In the genomic region with DNA sequence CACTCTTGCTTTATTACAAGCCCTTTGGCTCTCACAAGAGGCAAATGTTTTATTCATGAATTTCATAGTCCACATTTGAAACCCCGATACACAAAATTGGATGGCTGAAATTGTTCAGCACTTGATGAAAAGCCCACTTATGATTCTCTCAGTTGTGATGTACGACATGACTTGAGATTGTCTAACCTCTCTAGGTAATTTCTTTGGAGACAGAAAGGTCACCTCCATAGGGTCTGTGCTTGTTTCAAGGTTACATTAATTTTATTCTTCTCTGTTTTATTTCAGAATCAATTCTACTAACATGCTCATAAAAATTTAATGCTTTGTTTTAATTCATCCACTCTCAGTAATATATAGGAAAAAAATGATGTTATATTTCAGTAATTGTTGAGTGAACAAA, we compare ENCODE assay signal across 12 mouse cellular contexts.
DNase-seq lines count a peak whose midpoint lies in the region; ATAC-seq lines count a peak whose summit lies in the region.
"Had no signal": no experiment of that assay in that cellular context is flagged by ENCODE, and none has a peak within 500 bp of the region (broad histone marks: within the 10 kb centered on the region; RNA-seq: fewer than 3 reads in every experiment).

No protein-coding gene starts in this region.

- H3K4me1 ChIP-seq in hindbrain, embryonic 12.5 days = 0 out of 2 replicates have a peak, but pooled peaks cover 2% of the 10 kb centered on the region
- H3K4me1 ChIP-seq in hindbrain, embryonic 10.5 days (replicated peaks) = no peaks in the 10 kb centered on the region
- peaks cover 14% of the 10 kb centered on the region; the same call in 1 of the 2 replicates for H3K4me1 ChIP-seq in midbrain, embryonic 13.5 days (replicated peaks)
- H3K4me1 ChIP-seq in midbrain, embryonic 15.5 days = 0 out of 2 replicates have a peak, but pooled peaks cover 9% of the 10 kb centered on the region
- no peaks in the 10 kb centered on the region for H3K4me1 ChIP-seq in neural tube, embryonic 12.5 days
- H3K4me1 ChIP-seq: embryonic facial prominence, embryonic 10.5 days; embryonic facial prominence, embryonic 12.5 days had no signal

- H3K27ac ChIP-seq in hindbrain, embryonic 12.5 days = no peak overlapping the region
- H3K27ac ChIP-seq in hindbrain, embryonic 10.5 days = no peak overlapping the region
- no peak overlapping the region for H3K27ac ChIP-seq in midbrain, embryonic 13.5 days
- H3K27ac ChIP-seq in midbrain, embryonic 15.5 days = no peak overlapping the region
- H3K27ac ChIP-seq in neural tube, embryonic 12.5 days = no peak overlapping the region
- H3K27ac ChIP-seq: embryonic facial prominence, embryonic 10.5 days; embryonic facial prominence, embryonic 12.5 days; forebrain, embryonic 13.5 days; forebrain, embryonic 15.5 days had no signal

- no peaks in the 10 kb centered on the region for H3K27me3 ChIP-seq in hindbrain, embryonic 12.5 days
- H3K27me3 ChIP-seq in hindbrain, embryonic 10.5 days (ENCODE audit: insufficient read depth, poor library complexity, severe bottlenecking) = no peaks in the 10 kb centered on the region
- no peaks in the 10 kb centered on the region; the same call in 1 of the 2 replicates for H3K27me3 ChIP-seq in midbrain, embryonic 13.5 days
- H3K27me3 ChIP-seq in midbrain, embryonic 15.5 days (replicated peaks) = no peaks in the 10 kb centered on the region
- H3K27me3 ChIP-seq in neural tube, embryonic 12.5 days (replicated peaks) = no peaks in the 10 kb centered on the region
- H3K27me3 ChIP-seq: embryonic facial prominence, embryonic 12.5 days; forebrain, embryonic 13.5 days; forebrain, embryonic 15.5 days had no signal

- no peak overlapping the region for H3K4me3 ChIP-seq in hindbrain, embryonic 12.5 days
- H3K4me3 ChIP-seq in hindbrain, embryonic 10.5 days = no peak overlapping the region
- no peak overlapping the region for H3K4me3 ChIP-seq in midbrain, embryonic 13.5 days (replicated peaks)
- no peak overlapping the region for H3K4me3 ChIP-seq in midbrain, embryonic 15.5 days
- H3K4me3 ChIP-seq in neural tube, embryonic 12.5 days = no peak overlapping the region
- H3K4me3 ChIP-seq: embryonic facial prominence, embryonic 10.5 days; embryonic facial prominence, embryonic 12.5 days; forebrain, embryonic 13.5 days; forebrain, embryonic 15.5 days had no signal

- 0 out of 2 replicates have a peak, but pooled peaks have one; percentile 41 for ATAC-seq in hindbrain, embryonic 12.5 days (ENCODE audit: low FRiP score)
- ATAC-seq in midbrain, embryonic 13.5 days = 0 out of 2 replicates have a peak, but pooled peaks have one; percentile 43
- ATAC-seq in midbrain, embryonic 15.5 days (replicated peaks) = no peak
- peak; percentile 61; the same call in 1 of the 2 replicates for ATAC-seq in neural tube, embryonic 12.5 days (ENCODE audit: low FRiP score, low read depth)

- no peak overlapping the region for H3K4me2 ChIP-seq in hindbrain, embryonic 12.5 days (replicated peaks)
- no peak overlapping the region for H3K4me2 ChIP-seq in midbrain, embryonic 13.5 days (replicated peaks)
- H3K4me2 ChIP-seq in midbrain, embryonic 15.5 days = no peak overlapping the region
- H3K4me2 ChIP-seq in neural tube, embryonic 12.5 days (replicated peaks) = no peak overlapping the region
- H3K4me2 ChIP-seq: embryonic facial prominence, embryonic 12.5 days; forebrain, embryonic 13.5 days; forebrain, embryonic 15.5 days had no signal

- WGBS in hindbrain, embryonic 12.5 days = 73% methylated on average over 2 of the region's 2 CpGs
- WGBS in hindbrain, embryonic 10.5 days = 79% methylated on average over 2 of the region's 2 CpGs
- 38% methylated on average over 2 of the region's 2 CpGs for WGBS in midbrain, embryonic 13.5 days
- 26% methylated on average over 2 of the region's 2 CpGs for WGBS in midbrain, embryonic 15.5 days
- 76% methylated on average over 2 of the region's 2 CpGs for WGBS in neural tube, embryonic 12.5 days

- no peak for DNase-seq in hindbrain, embryonic 10.5 days (ENCODE audit: low spot score)
- DNase-seq in neural tube, embryonic 10.5 days (ENCODE audit: extremely low spot score, low spot score) = no peak
- DNase-seq in kidney, postnatal 25 days = no peak
- DNase-seq: cerebellum, adult 11-12 months had no signal

- no peaks in the 10 kb centered on the region for H3K9me3 ChIP-seq in hindbrain, embryonic 12.5 days (replicated peaks)
- no peaks in the 10 kb centered on the region for H3K9me3 ChIP-seq in hindbrain, embryonic 10.5 days
- H3K9me3 ChIP-seq in midbrain, embryonic 13.5 days = no peaks in the 10 kb centered on the region
- no peaks in the 10 kb centered on the region for H3K9me3 ChIP-seq in midbrain, embryonic 15.5 days
- H3K9me3 ChIP-seq in neural tube, embryonic 12.5 days = no peaks in the 10 kb centered on the region
- H3K9me3 ChIP-seq: embryonic facial prominence, embryonic 10.5 days; embryonic facial prominence, embryonic 12.5 days; forebrain, embryonic 13.5 days; forebrain, embryonic 15.5 days had no signal

- H3K36me3 ChIP-seq in hindbrain, embryonic 12.5 days = no peaks in the 10 kb centered on the region
- H3K36me3 ChIP-seq in hindbrain, embryonic 10.5 days = no peaks in the 10 kb centered on the region
- no peaks in the 10 kb centered on the region for H3K36me3 ChIP-seq in midbrain, embryonic 13.5 days
- no peaks in the 10 kb centered on the region for H3K36me3 ChIP-seq in midbrain, embryonic 15.5 days (replicated peaks)
- no peaks in the 10 kb centered on the region for H3K36me3 ChIP-seq in neural tube, embryonic 12.5 days
- H3K36me3 ChIP-seq: embryonic facial prominence, embryonic 10.5 days; embryonic facial prominence, embryonic 12.5 days; forebrain, embryonic 15.5 days had no signal

- H3K9ac ChIP-seq in hindbrain, embryonic 12.5 days = no peak overlapping the region
- H3K9ac ChIP-seq in midbrain, embryonic 13.5 days (replicated peaks) = no peak overlapping the region
- no peak overlapping the region for H3K9ac ChIP-seq in midbrain, embryonic 15.5 days
- no peak overlapping the region for H3K9ac ChIP-seq in neural tube, embryonic 12.5 days
- H3K9ac ChIP-seq: embryonic facial prominence, embryonic 12.5 days; forebrain, embryonic 13.5 days; forebrain, embryonic 15.5 days had no signal
